Mouse (Mus musculus) Patski (cell line): ENCODE results near the gene Crebl2. TPM values are rescaled to one million over a fixed set of nuclear protein-coding genes. Genes with fewer than 3 reads are reported as not detected.
A peak's percentile ranks its signal among the peaks of the same experiment; 100 is the strongest.

Experiments
- ATAC-seq: fragments of 100-300 bp; one replicate; pipeline ENCODE4 v1.8.0; 2021
- CTCF ChIA-PET: fragments of 350-600 bp; sonication (Branson Sonifier 250); formaldehyde crosslinking; loops from one replicate; lab custom pipeline; 2022; ENCODE audit warnings: inconsistent platforms; lab: Charles Lee
- POLR2A ChIA-PET: fragments of 350-600 bp; sonication (Branson Sonifier 250); formaldehyde crosslinking; loops from one replicate; lab custom pipeline; 2022; ENCODE audit warnings: antibody characterized with exemption, inconsistent platforms; lab: Charles Lee
- DNase-seq: peaks from one replicate; pipeline ENCODE4 v3.0.0-alpha.2; 2011; ENCODE audit warnings: low read depth, low spot score
- H3K27me3 ChIP-seq: fragments of 371-371 bp; one replicate; pipeline ENCODE4 v1.5.1; 2021
- CTCF ChIP-seq: fragments of 100-300 bp; IDR thresholded peaks from one replicate; pipeline ENCODE4 v1.5.1; 2021
- in situ Hi-C: fragments of 300-500 bp; cut with MboI; formaldehyde crosslinking; loops from 3 replicates; pipeline ENCODE4 v1.11.1; 2018; ENCODE audit warnings: low pct_unique_long_range_greater_than_20kb, mixed read lengths
- polyA plus RNA-seq: library from polyadenylated mRNA; unstranded; gene quantifications from one replicate; pipeline ENCODE4 v1.2.3, GENCODE M21; 2021

Crebl2 gene
- polyA plus RNA-seq, 1 experiment from 2014 or later = 19.6 TPM

DNA sequence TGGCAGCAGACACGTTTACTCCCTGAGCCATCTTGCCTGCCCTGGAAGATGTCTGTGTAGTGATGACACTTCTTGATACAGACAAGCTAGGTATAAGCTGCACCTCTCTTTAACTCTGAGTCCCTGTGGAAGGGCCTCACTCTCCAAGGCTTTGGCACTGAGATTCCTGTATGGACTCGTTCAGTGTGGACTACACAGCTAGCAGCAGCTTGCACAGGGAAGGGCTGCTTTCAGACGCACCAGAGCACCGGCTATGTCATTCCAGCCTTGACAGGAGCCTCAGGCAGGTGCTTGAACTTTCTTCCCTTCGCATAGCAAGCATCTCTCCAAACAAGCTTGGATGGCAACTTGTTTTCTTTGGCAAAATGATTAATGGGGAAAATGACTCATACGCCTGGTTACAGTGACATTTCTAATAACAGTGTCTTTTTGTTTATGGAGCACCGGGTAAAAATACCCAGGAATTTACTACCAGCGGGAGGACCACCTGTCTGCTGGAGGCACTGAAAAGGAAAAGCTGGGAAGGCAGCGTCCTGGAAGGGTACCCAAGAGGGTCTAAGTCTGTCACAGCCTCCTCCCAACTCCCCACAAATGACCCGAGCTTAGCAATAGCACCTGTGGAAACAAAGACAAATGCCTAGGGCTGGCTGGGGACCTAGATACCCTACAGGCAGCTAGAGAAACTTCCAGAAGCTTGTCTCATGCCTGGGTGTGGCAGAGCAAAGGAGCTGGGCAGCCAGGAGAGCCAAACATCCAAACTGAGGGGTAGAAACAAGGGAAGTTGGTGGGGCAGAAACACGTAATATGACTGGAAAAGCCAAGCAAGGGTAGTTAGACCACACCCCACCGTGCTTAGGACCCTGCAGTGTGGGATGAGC is 12.7 kb upstream of the Crebl2 start:
- CTCF ChIA-PET = interaction anchor here (0.7 to 1.8 kb wide), 4 partner anchors 9 to 158 kb away, joined by 3 to 5 read pairs (median 4); no protein-coding TSS in a partner anchor
- POLR2A ChIA-PET = no interaction called here
- DNase-seq = peak; percentile 49
- in situ Hi-C loops = no loop called here
- peak; percentile 36 for ATAC-seq
- H3K27me3 ChIP-seq = no peaks in the 10 kb centered on the region
- no peak for TF ChIP-seq CTCF

DNA sequence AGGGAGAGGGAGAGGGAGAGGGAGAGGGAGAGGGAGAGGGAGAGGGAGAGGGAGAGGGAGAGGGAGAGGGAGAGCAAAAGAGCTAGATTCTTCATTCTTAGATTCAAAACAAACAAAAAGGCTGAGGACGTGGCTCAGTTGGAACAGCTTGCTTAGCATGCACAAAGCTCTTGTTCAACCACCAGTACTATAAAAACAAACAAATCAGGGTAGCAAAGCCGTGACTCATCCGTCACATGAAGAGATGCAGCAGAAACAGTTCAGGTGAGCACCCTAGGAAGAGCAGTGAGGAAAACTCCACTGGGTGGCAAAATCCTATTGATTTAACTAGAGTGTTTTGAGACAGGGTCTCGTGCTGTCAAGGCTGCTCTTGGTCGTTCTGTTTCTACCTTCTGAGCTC is 10.2 kb upstream of the Crebl2 start:
- ChIA-PET POLR2A (no interaction called here), CTCF (interaction anchor here (1.0 to 2.4 kb wide), 4 partner anchors 26 to 160 kb away, joined by 3 to 11 read pairs (median 3); no protein-coding TSS in a partner anchor)
- no peaks in the 10 kb centered on the region for H3K27me3 ChIP-seq
- TF ChIP-seq CTCF = no peak
- DNase-seq (no peak), ATAC-seq (peak; percentile 73)
- in situ Hi-C loops = no loop called here

DNA sequence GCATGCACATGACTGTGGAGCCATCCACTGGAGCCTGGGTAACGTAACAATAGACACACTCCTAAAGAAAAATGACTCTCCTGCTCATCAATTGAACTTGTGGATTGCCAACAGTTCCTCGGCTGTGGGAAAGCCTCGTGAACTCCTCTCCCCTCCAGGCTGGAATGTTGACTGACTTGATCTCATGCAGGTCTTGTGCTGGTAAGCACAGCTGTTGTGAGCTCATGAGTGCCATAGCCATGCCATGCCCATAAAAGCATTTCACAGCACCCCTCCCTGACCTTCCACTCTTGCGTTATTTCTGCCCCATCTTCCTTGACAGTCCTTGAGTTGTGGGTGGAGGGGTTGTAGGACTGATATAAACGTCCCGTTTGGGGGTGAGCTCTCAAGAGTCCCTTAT is 9.5 kb upstream of the Crebl2 start:
- no peak for DNase-seq
- in situ Hi-C loops = no loop called here
- peak; percentile 37 for TF ChIP-seq CTCF
- POLR2A ChIA-PET = no interaction called here
- H3K27me3 ChIP-seq = no peaks in the 10 kb centered on the region
- CTCF ChIA-PET = interaction anchor here (0.9 to 2.4 kb wide), 2 partner anchors 26 to 161 kb away, joined by 3 to 11 read pairs; no protein-coding TSS in a partner anchor
- peak; percentile 41 for ATAC-seq

DNA sequence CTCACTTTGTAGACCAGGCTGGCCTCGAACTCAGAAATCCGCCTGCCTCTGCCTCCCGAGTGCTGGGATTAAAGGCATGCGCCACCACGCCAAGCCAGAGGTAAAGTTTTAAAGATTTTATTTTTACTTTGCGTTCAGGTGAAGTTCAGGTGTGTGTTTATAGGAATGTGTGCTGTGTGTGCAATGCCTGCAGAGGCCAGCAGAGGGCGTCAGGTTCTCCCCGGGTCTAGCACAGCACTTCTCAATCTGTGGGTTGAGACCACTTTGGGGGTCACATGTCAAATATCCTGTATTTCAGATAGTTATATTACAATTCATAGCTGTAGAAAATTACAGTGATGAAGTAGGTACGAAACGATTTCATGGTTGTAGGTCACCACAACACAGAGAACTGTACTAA is 7.1 kb upstream of the Crebl2 start:
- ChIA-PET CTCF (no interaction called here), POLR2A (no interaction called here)
- ATAC-seq (no peak), DNase-seq (no peak)
- H3K27me3 ChIP-seq = no peaks in the 10 kb centered on the region
- in situ Hi-C loops = no loop called here
- peak; percentile 61 for TF ChIP-seq CTCF

DNA sequence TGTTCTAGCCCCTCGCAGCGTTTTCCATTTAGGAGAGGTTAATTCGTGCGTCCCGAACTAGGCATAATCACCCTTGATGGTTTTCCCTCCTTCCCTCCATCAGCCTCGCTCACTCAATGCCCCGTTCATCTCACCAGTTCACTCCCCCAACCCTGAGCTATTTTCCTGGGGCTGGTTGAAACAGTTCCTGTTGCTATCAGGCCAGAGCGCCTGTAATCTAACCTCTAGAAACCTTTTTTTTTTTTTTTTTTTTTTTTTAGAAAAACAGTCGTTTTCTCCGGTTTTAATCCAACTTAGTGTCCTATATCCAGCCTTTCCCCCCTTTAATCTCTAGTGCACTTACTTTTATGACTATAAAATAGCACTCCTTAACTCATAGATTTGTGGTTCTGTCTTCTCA is 822 bp downstream of the Crebl2 start:
- in situ Hi-C loops = no loop called here
- ChIA-PET POLR2A (interaction anchor here (0.7 kb wide), 1 partner anchor 305 kb away, joined by 3 read pairs; no protein-coding TSS in a partner anchor), CTCF (interaction anchor here (0.6 to 2.7 kb wide), 2 partner anchors 37 to 162 kb away, joined by 3 to 8 read pairs; no protein-coding TSS in a partner anchor)
- ATAC-seq (no peak), DNase-seq (no peak)
- TF ChIP-seq CTCF = no peak
- H3K27me3 ChIP-seq = no peaks in the 10 kb centered on the region

DNA sequence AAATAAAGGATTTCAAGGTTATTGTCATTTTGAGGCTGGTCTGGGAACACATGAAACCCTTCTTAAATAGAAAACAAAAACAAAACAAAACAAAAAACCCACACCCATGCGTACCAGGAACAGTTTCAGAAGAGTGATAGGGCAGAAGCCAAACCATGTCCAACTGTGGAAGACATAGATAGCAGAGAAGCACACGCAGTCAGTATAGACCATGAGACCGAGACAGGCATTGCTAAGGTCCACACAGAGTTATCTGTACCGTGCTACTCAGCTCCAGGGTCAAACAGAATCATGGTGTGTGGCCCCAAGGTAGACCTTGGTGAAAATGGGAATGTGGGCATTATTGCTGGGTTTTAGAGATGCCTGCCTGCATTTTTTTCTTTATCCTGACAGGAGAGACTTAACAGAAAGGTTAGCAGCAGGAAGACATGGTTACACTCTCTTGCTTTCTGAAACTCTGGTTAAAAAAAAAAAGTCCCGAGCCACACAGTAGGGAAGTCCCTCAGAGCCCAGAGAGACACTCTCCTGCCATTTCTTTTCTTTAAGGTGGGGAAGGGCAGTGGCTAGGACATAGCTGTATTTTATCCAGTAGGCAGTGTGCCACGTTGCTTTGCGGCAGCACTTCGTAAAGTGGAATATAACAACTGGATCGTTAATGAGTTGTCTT is 4.8 kb downstream of the Crebl2 start:
- in situ Hi-C loops = no loop called here
- DNase-seq (no peak), ATAC-seq (no peak)
- no peaks in the 10 kb centered on the region for H3K27me3 ChIP-seq
- ChIA-PET CTCF (interaction anchor here (0.7 to 0.9 kb wide), 2 partner anchors 12 to 40 kb away, joined by 3 read pairs; no protein-coding TSS in a partner anchor), POLR2A (no interaction called here)
- TF ChIP-seq CTCF = no peak

DNA sequence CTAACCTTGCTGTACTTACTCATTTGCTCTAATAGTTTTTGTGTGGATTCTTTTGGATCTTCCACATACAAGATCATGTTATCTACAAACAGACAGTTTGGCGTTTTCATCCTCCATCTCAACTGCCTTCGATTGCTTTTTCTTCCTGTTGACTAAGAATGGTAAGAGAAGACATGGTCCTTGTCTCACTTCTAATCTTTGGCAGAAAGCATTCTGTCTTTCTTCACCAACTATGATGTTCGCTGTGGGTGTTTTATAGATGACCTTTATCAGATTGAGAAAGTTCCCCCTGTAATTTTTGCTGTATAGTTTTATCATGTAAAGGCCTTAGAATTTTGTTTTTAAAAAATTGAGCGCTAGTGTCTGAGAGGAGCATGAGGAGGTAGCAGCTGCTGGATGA is 8.2 kb downstream of the Crebl2 start:
- ChIA-PET POLR2A (no interaction called here), CTCF (interaction anchor here (1.0 to 1.2 kb wide), 3 partner anchors 9 to 25 kb away, joined by 3 to 5 read pairs (median 3); no protein-coding TSS in a partner anchor)
- ATAC-seq (no peak), DNase-seq (no peak)
- in situ Hi-C loops = no loop called here
- H3K27me3 ChIP-seq = no peaks in the 10 kb centered on the region
- TF ChIP-seq CTCF = no peak

DNA sequence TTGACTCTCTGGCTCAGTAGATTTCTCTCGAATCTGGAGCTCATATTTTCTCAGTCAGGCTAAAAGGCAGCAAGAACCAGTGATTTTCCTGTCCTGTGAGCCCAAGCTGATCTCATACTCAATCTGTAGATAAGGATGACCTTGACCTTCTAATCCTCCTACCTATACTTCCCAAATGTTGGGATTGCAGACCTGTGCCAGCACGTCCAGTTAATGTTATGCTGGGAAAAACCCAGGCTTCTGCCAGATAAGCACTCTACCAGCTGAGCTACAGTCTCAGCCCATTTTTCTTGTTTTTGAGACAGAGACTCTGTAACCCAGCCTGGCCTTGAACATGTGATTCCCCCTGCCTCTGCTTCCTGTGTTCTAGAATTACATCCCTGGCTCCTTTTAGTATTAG is 10.4 kb downstream of the Crebl2 start:
- TF ChIP-seq CTCF = no peak
- DNase-seq = no peak
- CTCF ChIA-PET = no interaction called here

DNA sequence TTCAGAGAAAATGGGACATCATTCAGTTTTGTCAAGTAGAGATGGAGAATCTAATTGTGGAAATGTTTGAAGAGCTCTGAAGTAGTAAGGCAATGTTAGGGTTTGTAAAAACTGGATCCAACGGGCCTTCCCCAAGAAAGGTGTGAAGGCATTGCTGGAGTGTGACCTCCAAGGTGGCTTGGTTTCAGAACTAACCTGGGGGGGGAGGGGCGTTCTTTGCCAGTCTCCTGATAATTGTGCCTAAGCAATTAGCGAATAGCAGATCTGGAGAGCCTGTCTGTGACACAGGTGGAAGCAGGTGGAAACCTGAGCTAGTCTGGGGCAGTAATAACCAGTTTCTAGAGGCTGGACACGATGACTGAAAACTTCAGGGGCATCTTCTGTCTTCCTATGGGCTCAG is 15.8 kb downstream of the Crebl2 start:
- no peak for TF ChIP-seq CTCF
- no peaks in the 10 kb centered on the region for H3K27me3 ChIP-seq
- ChIA-PET CTCF (interaction anchor here (0.9 to 1.3 kb wide), 3 partner anchors 11 to 17 kb away, joined by 3 to 8 read pairs (median 3); no protein-coding TSS in a partner anchor), POLR2A (interaction anchor here (0.7 kb wide), 1 partner anchor 168 kb away, joined by 4 read pairs; no protein-coding TSS in a partner anchor)
- ATAC-seq (no peak), DNase-seq (no peak)
- in situ Hi-C loops = no loop called here

More for the DNA sequence above, 10.4 kb downstream of the Crebl2 start:
- in situ Hi-C loops = no loop called here
- ATAC-seq = no peak
- POLR2A ChIA-PET = interaction anchor here (1.3 kb wide), 1 partner anchor 8 kb away, joined by 4 read pairs; no protein-coding TSS in a partner anchor
- no peaks in the 10 kb centered on the region for H3K27me3 ChIP-seq

DNA sequence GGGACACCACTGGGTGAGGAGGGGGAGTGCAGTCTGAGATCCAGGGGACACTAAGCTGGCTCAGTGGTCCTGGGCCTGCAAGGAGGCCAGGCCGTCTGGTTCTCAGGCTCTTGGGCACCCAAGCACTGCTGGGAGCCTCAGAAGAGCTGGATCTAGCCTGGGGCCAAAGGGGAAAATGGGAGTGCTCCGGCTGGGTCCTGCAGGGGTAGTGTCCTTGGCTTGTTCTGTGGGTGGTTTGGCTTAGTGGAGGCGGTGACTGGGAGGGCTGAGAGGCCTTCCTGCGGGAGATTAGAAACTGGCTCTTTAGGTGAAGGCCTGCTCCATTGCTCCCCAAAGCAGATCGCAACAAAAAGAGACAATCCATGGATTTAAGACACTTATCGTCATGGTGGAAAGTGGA is 16.4 kb downstream of the Crebl2 start:
- no peak for DNase-seq
- POLR2A ChIA-PET = no interaction called here

More for the DNA sequence above, 16.4 kb downstream of the Crebl2 start:
- in situ Hi-C loops = no loop called here
- CTCF ChIA-PET = interaction anchor here (0.9 to 1.3 kb wide), 3 partner anchors 12 to 17 kb away, joined by 3 to 8 read pairs (median 3); no protein-coding TSS in a partner anchor
- no peak for TF ChIP-seq CTCF
- H3K27me3 ChIP-seq = no peaks in the 10 kb centered on the region
- ATAC-seq = no peak
